ENCODE assay signal across 13 mouse cellular contexts in the genomic region with DNA sequence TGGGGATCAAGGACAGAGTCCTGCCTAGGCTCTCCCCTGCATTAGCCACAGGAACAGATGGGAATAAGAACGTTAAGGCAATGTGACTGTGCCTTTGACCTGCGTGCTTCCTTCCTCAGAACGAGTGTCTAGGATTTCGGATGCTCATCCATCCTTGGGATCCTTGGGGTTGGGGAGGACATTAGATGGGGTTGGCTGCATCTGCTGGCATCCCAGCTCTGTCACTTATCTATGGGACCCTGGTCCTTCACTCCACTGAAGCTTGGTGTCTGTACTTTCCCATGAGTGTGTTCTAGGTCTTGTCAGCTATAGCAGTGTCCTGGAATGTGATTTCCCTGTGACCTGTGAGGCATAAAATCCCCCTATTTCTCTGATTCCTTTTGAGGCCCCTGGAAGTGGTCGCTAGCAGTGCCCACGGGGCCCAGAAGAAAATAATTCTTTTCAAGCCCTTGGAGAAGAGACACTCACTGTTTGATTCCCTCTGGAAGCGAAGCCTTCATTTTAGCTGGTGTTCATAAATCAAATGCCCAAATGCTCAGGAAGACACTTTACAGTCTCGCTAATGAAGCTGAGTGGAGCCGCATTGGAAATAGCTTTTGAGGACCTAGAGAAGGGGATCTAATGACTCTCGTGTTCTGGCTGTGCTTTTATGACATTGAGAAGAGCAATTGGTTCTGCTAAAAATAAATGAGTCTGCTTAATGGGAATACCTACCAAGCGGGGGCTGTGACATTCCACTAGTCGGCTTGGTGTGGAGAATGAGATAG. TPM values are rescaled to one million over a fixed set of nuclear protein-coding genes. Genes with fewer than 3 reads are reported as not detected.
DNase-seq lines count a peak whose midpoint lies in the region; ATAC-seq and TF ChIP-seq lines count a peak whose summit lies in the region.
"Had no signal": no experiment of that assay in that cellular context is flagged by ENCODE, and none has a peak within 500 bp of the region (broad histone marks: within the 10 kb centered on the region; RNA-seq: fewer than 3 reads in every experiment).

No protein-coding gene starts in this region.

- TF ChIP-seq CTCF in layer of hippocampus, adult 2 months (conservative IDR thresholded peaks at IDR 0.05), result 0 out of 2 replicates have a peak, but pooled peaks have one; percentile 8

- intact Hi-C loops in heart, postnatal 10 days (cut with DNase I), result loop anchor here (2.0 kb wide), 1 partner anchor 19 kb away; no protein-coding TSS in a partner anchor

- no peaks in the 10 kb centered on the region for H3K9me3 ChIP-seq in heart, embryonic 13.5 days
- H3K9me3 ChIP-seq in hindbrain, embryonic 15.5 days, result no peaks in the 10 kb centered on the region
- no peaks in the 10 kb centered on the region for H3K9me3 ChIP-seq in neural tube, embryonic 14.5 days (ENCODE audit: control insufficient read depth, low read length)

- H3K27me3 ChIP-seq in heart, embryonic 13.5 days (replicated peaks), result no peaks in the 10 kb centered on the region
- no peaks in the 10 kb centered on the region for H3K27me3 ChIP-seq in hindbrain, embryonic 15.5 days
- H3K27me3 ChIP-seq in neural tube, embryonic 14.5 days (ENCODE audit: control insufficient read depth, insufficient read depth, low read length), result no peaks in the 10 kb centered on the region

- no peak overlapping the region for H3K4me3 ChIP-seq in heart, embryonic 13.5 days
- H3K4me3 ChIP-seq in layer of hippocampus, adult 2 months, result no peak overlapping the region
- H3K4me3 ChIP-seq in hindbrain, embryonic 15.5 days, result no peak overlapping the region
- H3K4me3 ChIP-seq in neural tube, embryonic 14.5 days (ENCODE audit: low read depth, low read length), result no peak overlapping the region

- H3K9ac ChIP-seq in heart, embryonic 13.5 days, result peak overlapping the region; percentile 45; the same call in 1 of the 2 replicates
- H3K9ac ChIP-seq in hindbrain, embryonic 15.5 days, result no peak overlapping the region
- no peak overlapping the region for H3K9ac ChIP-seq in neural tube, embryonic 14.5 days (replicated peaks; ENCODE audit: low read depth, low read length)

- H3K27ac ChIP-seq in heart, embryonic 13.5 days (replicated peaks), result peak overlapping the region; percentile 77
- H3K27ac ChIP-seq in layer of hippocampus, adult 2 months, result peak overlapping the region; percentile 87
- H3K27ac ChIP-seq in hindbrain, embryonic 15.5 days (replicated peaks), result peak overlapping the region; percentile 70
- peak overlapping the region; percentile 49; the same call in 1 of the 2 replicates for H3K27ac ChIP-seq in neural tube, embryonic 14.5 days (ENCODE audit: low read depth, low read length)

- no peak for ATAC-seq in heart, embryonic 13.5 days (ENCODE audit: extremely low read depth, insufficient number of reproducible peaks, low FRiP score, low TSS enrichment)
- 0 out of 2 replicates have a peak, but pooled peaks have one; percentile 29 for ATAC-seq in hindbrain, embryonic 15.5 days (ENCODE audit: low FRiP score, low read depth)
- peak; percentile 67; the same call in 1 of the 2 replicates for ATAC-seq in neural tube, embryonic 14.5 days (ENCODE audit: low read depth)

- H3K36me3 ChIP-seq in heart, embryonic 13.5 days, result no peaks in the 10 kb centered on the region
- H3K36me3 ChIP-seq in hindbrain, embryonic 15.5 days, result no peaks in the 10 kb centered on the region
- no peaks in the 10 kb centered on the region for H3K36me3 ChIP-seq in neural tube, embryonic 14.5 days (ENCODE audit: control insufficient read depth, insufficient read depth, low read length)

- peaks cover 32% of the 10 kb centered on the region for H3K4me1 ChIP-seq in heart, embryonic 13.5 days
- peaks cover 23% of the 10 kb centered on the region for H3K4me1 ChIP-seq in hindbrain, embryonic 15.5 days (replicated peaks)
- H3K4me1 ChIP-seq in neural tube, embryonic 14.5 days (ENCODE audit: control insufficient read depth, insufficient read depth, low read length), result peaks cover 10% of the 10 kb centered on the region; the same call in 1 of the 2 replicates

- no peak for DNase-seq in heart, postnatal 10 days
- no peak for DNase-seq in layer of hippocampus, adult 2 months (ENCODE audit: low spot score in 2 of 2)
- DNase-seq in layer of hippocampus, postnatal 10 days (ENCODE audit: low spot score in 2 of 2), result no peak
- DNase-seq in yolk sac, embryonic 10.5 days (ENCODE audit: low spot score), result no peak
- DNase-seq in urinary bladder, adult 18-20 months (ENCODE audit: low spot score in 2 of 2), result no peak
- DNase-seq: adrenal gland, adult 2 months; left cerebral cortex, postnatal 4 days; thymus, postnatal 4 days had no signal

- WGBS in heart, embryonic 13.5 days, result 51% methylated on average over 12 of the region's 12 CpGs
- WGBS in hindbrain, embryonic 15.5 days, result 52% methylated on average over 12 of the region's 12 CpGs
- 32% methylated on average over 12 of the region's 12 CpGs for WGBS in neural tube, embryonic 14.5 days

- H3K4me2 ChIP-seq in heart, embryonic 13.5 days, result peak overlapping the region; percentile 31; the same call in 1 of the 2 replicates
- H3K4me2 ChIP-seq in hindbrain, embryonic 15.5 days, result no peak overlapping the region
- H3K4me2 ChIP-seq in neural tube, embryonic 14.5 days (ENCODE audit: low read depth, low read length), result no peak overlapping the region

RNA-seq across cellular contexts. Expression of a gene that starts 30.8 kb away (rescaled TPM):
- 0.71 TPM in 2 replicates for polyA plus RNA-seq in heart, embryonic 13.5 days (2015; fragmentation: Nextera tagmentation; extraction: Ambion mirVana)
- total RNA-seq in heart, postnatal 10 days (2021), result 1 to 10 TPM in 1 of 2 experiments, under 1 TPM in 1; 0.87 to 1.1 TPM
- not detected for total RNA-seq in layer of hippocampus, adult 2 months (2021)
- total RNA-seq in layer of hippocampus, postnatal 10 days (2021), result under 1 TPM; 0.29 to 0.32 TPM
- polyA plus RNA-seq in hindbrain, embryonic 15.5 days (2015; fragmentation: Nextera tagmentation; extraction: Ambion mirVana), result 0.25 and 0.28 TPM in 2 replicates
- 0.44 TPM in 1 of 2 replicates, not detected in the other for polyA plus RNA-seq in neural tube, embryonic 14.5 days (2014; fragmentation: Nextera tagmentation; extraction: Ambion mirVana)
- total RNA-seq: left cerebral cortex, postnatal 4 days; megakaryocyte progenitor cell, adult 5-6 weeks had no signal
- polyA plus RNA-seq: liver, embryonic 16.5 days had no signal
